Mouse (Mus musculus): ENCODE data around the gene Pde4b.

GRCm38 (mm10) chr4:102574226-102574625, 486.9 kb downstream of the Pde4b start:
- TF ChIP-seq TCF12 (IDR thresholded peaks at IDR 0.05; ENCODE audit: insufficient read depth, poor library complexity, severe bottlenecking) (no peak), POLR2AphosphoS2 (IDR thresholded peaks at IDR 0.05; ENCODE audit: insufficient read length, low read depth) (no peak), CEBPB (IDR thresholded peaks at IDR 0.05; ENCODE audit: insufficient read depth, poor library complexity, severe bottlenecking) (no peak), POLR2A (IDR thresholded peaks at IDR 0.05; ENCODE audit: insufficient read length, low read depth) (no peak), E2F4 (IDR thresholded peaks at IDR 0.05; ENCODE audit: insufficient read depth) (no peak), TCF3 (IDR thresholded peaks at IDR 0.05; ENCODE audit: insufficient read length, low read depth) (no peak), SRF (IDR thresholded peaks at IDR 0.05; ENCODE audit: control insufficient read depth, insufficient read length, low read depth) (no peak), MYOG (IDR thresholded peaks at IDR 0.05; ENCODE audit: control insufficient read depth in 1 of 3, insufficient read depth in 1 of 3, insufficient read length in 2 of 3, low read depth in 2 of 3) (peak in 1 of 3 experiments; percentile 51), USF1 (IDR thresholded peaks at IDR 0.05; ENCODE audit: low read depth) (no peak), MAX (IDR thresholded peaks at IDR 0.05; ENCODE audit: low read depth) (no peak), MYOD1 (IDR thresholded peaks at IDR 0.05; ENCODE audit: control insufficient read depth in 1 of 3, insufficient read length in 2 of 3, low read depth in 2 of 3) (peak in 1 of 3 experiments; percentile 79), REST (IDR thresholded peaks at IDR 0.05; ENCODE audit: insufficient read depth, insufficient read length) (no peak)

All from myocyte (in vitro differentiated cells).